Mouse (Mus musculus): ENCODE measurements around the gene Gpalpp1. TPM values are rescaled to one million over a fixed set of nuclear protein-coding genes. Genes with fewer than 3 reads are reported as not detected.
A peak's percentile ranks its signal among the peaks of the same experiment; 100 is the strongest.

Gene Gpalpp1
- total RNA-seq, 2 experiments from 2014 or later, result 13.6 to 18.6 TPM

- no peak for DNase-seq (ENCODE audit: low spot score in 2 of 2)
These were observed 5.2 kb upstream of the Gpalpp1 start for GRCm38 (mm10) chr14:76115744-76116143.

DNA sequence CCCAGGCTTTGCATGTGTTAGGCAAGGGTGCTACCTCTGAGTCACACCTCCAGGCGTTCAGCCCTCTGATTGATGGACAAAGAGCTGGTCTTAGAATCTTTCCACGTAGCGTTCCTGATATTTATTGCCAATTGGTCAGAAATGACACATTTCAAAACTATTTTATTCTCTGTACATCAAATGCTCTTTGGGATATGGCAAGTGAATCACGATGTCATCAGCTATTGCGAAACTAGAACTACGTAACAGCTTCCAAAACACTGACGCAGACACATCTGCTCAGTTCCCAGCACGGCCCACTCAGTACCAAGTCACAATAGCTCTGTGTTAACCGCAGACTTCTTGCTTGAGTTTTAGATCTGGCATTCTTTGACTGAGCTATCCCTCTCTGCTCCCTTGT lies 11.0 kb downstream of the Gpalpp1 start:
- DNase-seq (ENCODE audit: low spot score in 2 of 2), result no peak

GRCm38 (mm10) chr14:76097815-76098214 lies 12.7 kb downstream of the Gpalpp1 start:
- no peak for DNase-seq (ENCODE audit: low spot score in 2 of 2)

- DNase-seq (ENCODE audit: low spot score in 2 of 2), result no peak
These were observed 13.3 kb downstream of the Gpalpp1 start for GRCm38 (mm10) chr14:76097244-76097643.

DNA sequence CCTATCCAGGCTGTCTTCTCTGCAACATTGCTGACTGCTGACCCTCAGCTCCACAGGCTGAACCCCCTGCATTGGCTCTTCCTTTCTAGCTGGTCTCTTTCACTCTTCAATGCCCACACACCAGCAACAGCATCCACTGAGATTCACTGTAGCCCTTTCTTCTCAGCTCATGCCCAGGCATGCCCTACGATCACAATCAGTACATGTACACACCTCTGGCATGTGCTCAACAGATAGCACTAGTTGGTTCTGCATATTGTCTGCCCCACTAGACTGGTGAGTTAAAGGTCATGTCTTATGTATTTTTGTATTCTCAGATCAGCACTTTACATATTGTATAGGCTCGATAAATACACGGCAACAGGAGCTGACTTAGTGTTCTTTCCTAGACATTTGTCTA lies 26.4 kb downstream of the Gpalpp1 start:
- no peak for DNase-seq (ENCODE audit: low spot score in 2 of 2)

- DNase-seq (ENCODE audit: low spot score in 2 of 2), result no peak
These were observed 28.4 kb downstream of the Gpalpp1 start for GRCm38 (mm10) chr14:76082086-76082636.

DNA sequence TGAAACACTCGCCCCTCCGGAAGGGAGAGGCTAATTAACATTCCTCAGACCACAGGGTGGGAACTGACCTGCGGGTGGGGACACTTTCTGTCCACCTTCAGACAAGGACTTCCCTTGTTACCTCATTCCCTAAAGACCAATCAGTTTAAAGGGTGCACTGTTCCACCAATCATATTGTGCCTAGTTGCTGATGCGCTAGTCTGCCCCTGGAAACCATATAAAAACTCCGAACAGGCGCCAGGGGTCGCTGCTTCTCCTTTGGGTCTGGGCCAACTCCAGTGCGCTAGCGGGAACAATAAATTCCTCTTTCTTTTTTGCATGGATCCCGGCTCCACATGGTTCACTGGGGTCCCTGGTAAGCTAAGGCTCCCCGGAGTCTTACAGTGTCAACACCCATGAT lies 29.1 kb downstream of the Gpalpp1 start:
- DNase-seq (ENCODE audit: low spot score in 2 of 2), result no peak

- DNase-seq (ENCODE audit: low spot score in 2 of 2), result peak; percentile 25 to 26
These were observed 33.5 kb downstream of the Gpalpp1 start for GRCm38 (mm10) chr14:76077088-76077491.

DNA sequence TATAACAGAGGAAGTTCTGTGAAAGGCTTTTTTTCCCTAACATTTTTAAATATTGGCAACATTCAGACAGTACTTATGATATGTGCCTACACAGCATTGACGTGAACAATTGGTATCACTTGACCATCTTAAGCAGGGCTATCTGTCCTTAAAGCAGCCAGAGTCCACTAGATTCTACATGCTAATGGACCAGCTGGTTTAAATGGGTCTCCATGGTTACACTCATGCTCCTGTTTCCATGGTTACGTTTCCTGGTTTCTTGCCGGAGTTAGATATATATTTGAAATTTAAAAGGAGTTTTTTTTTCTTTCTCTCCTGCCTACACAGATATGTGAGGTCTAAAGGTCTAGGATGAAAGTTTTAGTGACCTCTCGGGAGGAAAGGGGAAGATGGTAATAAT lies 34.0 kb downstream of the Gpalpp1 start:
- DNase-seq (ENCODE audit: low spot score in 2 of 2), result no peak

- no peak for DNase-seq (ENCODE audit: low spot score in 2 of 2)
These were observed 34.8 kb downstream of the Gpalpp1 start for GRCm38 (mm10) chr14:76075721-76076120.

DNA sequence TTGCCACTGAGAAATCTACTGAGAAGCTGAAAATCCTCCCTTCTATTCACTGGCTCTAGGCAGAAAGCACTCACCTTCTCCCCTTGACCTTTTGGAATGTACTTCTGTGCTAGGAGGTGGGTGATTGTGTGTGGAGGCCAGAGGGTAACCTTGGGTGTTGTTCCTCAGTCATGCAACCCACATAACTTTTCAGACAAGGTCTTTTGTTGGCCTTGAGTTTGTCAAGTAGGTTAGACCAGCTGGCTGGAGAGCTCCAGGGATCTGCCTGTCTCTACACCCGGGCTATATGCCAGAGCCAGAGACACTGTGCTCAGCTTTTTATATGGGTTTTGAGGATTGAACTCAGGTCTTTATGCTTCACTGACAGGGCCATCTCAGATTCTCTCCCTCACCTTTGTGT lies 36.4 kb downstream of the Gpalpp1 start:
- DNase-seq (ENCODE audit: low spot score in 2 of 2), result peak in 1 of 2 experiments; percentile 12

DNA sequence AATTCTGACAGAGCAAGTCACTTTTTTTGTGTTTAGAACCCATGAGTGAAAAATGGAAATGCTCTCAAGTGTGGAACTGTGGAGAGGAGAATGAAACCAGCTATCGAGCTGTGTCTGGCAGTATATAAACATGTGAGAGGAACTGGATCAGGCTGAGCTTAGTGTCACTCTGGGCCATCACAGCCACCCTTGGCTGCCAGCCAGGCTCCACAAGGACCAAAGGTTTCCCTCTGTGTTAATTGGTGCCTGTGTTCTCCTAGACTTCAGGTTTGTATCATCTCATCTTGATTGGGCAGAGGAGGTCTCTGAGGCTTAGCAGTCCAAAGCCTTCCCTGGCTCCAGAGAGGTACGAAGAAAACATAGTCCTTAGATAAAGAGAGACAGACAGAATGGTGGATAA lies 37.9 kb downstream of the Gpalpp1 start:
- DNase-seq (ENCODE audit: low spot score in 2 of 2), result no peak

GRCm38 (mm10) chr14:76069296-76069695 lies 41.3 kb downstream of the Gpalpp1 start:
- DNase-seq (ENCODE audit: low spot score in 2 of 2), result no peak

DNA sequence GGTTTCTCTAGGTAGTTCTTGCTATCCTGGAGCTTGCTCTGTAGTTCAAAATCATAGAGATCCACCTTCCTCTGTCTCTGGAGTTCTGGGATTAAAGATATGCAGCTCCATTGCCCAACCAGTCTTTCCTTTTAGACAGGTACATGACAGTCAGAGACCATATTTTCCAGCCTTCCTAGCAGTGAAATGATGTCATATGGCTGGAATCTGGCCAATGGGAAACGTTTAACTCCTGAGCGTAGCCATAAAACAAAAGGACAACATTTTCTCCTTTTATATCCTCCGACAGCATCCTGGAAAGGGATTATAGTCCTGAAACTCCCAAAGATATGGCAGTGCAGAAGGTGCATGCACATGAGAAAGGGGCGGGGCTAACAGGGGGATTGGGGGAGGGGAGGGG lies 42.3 kb downstream of the Gpalpp1 start:
- no peak for DNase-seq (ENCODE audit: low spot score in 2 of 2)

GRCm38 (mm10) chr14:76067237-76067636 lies 43.3 kb downstream of the Gpalpp1 start:
- no peak for DNase-seq (ENCODE audit: low spot score in 2 of 2)

DNA sequence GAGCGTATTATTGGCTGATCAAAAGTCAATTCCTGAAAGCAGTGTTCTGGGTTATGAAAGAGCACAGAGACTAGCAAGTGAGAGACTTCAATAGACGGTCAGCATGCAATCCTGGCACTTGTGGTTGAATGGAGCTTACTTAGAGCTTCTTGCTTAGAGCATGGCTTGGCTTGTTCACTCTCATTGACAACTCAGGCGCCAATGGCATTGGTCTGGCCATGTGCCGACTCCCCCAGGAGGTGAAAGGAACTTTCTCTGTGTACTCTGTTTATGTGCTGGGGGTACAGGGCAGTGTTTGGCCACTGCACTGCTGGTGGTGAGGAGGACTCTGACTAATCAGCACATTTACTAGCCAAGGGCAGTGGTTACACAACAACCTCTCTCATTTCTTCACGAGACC lies 51.1 kb downstream of the Gpalpp1 start:
- no peak for DNase-seq (ENCODE audit: low spot score in 2 of 2)

- no peak for DNase-seq (ENCODE audit: low spot score in 2 of 2)
These were observed 56.8 kb downstream of the Gpalpp1 start for GRCm38 (mm10) chr14:76053726-76054125.

- DNase-seq (ENCODE audit: low spot score in 2 of 2), result no peak
These were observed 58.6 kb downstream of the Gpalpp1 start for GRCm38 (mm10) chr14:76051966-76052365.

DNA sequence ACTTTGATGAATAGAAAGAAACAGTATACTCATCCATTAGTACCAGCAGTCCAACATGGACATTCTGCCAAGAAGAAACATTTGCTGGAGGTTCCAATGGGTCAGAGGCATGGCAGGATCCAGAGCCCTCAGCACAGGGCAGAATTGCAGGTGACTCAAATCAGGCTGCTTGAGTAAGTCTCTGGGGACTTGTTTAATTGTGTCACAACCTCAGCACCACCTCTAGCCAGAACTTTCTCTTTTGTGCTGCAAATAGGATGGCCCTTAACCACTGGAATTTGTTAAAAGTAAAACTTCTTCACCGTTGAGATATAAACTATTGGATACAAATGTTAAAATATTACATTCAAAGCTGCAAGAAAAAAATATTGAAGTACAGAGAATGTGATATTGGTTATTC lies 64.8 kb downstream of the Gpalpp1 start:
- DNase-seq (ENCODE audit: low spot score in 2 of 2), result no peak

DNA sequence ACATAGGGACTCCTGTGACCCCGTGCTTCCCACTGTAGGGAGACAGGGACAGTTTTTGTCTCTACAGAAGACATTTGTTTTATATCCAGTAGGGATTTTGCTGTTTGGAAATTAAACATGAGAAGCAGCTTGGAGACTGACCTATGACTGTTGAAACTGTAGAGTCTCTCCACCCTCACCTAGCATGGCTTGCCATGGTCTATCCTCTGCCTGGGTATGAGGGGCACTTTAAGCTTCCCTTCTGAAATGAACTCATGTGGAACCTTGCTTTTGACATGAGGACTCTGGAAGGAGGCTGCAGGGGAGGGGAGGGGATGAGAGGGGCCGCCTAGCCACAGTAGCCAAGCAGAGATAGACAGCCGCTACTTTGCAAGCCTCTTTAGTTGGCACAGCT lies 66.4 kb downstream of the Gpalpp1 start:
- no peak for DNase-seq (ENCODE audit: low spot score in 2 of 2)

- DNase-seq (ENCODE audit: low spot score in 2 of 2), result no peak
These were observed 67.1 kb downstream of the Gpalpp1 start for GRCm38 (mm10) chr14:76043251-76044163.
